Mouse (Mus musculus) erythroblast, embryonic 14.5 days (primary cell): ENCODE measurements at regions not wholly inside any gene's neighbourhood (a gene's known extent, or its start where the extent isn't known, plus 50 kb on each side); places are given as distances from the start of the nearest gene placed in this dataset.

ENCODE experiments used
- GATA1 ChIP-seq: IDR thresholded peaks from 2 replicates; pipeline ENCODE4 v1.6.1; 2012; ENCODE audit warnings: low read length, inconsistent platforms, mixed read lengths
- TAL1 ChIP-seq: IDR thresholded peaks from 3 replicates; pipeline ENCODE4 v1.6.1; 2012; ENCODE audit warnings: low read length, inconsistent platforms, mixed read lengths

GRCm38 (mm10) chr4:55292277-55292676, 57.6 kb upstream of the Rad23b start:
- TF ChIP-seq GATA1, result no peak
- TF ChIP-seq TAL1, result no peak
